Mouse (Mus musculus) liver, embryonic 11.5 days (tissue): ENCODE results near the gene Pitpnm1. TPM values are rescaled to one million over a fixed set of nuclear protein-coding genes. Genes with fewer than 3 reads are reported as not detected.
"Not testable (repeated sequence)": the region's sequence is repeated elsewhere in the genome, so short reads cannot be mapped to it uniquely, and the experiment has no call there.

Experiments used
- ATAC-seq: fragments of 200-750 bp; cut with Nextera tagmentation; replicated peaks from 2 replicates; pipeline ENCODE4 v1.8.0; 2017; ENCODE audit warnings: moderate number of reproducible peaks, mild to moderate bottlenecking, moderate TSS enrichment, moderate library complexity; ENCODE audit not compliant: low FRiP score
- DNase-seq: peaks from one replicate; pipeline ENCODE4 v3.0.0-alpha.2; 2017; ENCODE audit warnings: low spot score
- H3K27ac ChIP-seq: fragments of 300-500 bp; sonication (generic); 2 replicates; pipeline ENCODE4 v1.5.1; 2014; ENCODE audit warnings: mild to moderate bottlenecking, low read depth, low read length, control low read depth
- H3K27me3 ChIP-seq: fragments of 300-500 bp; sonication (generic); replicated peaks from 2 replicates; pipeline ENCODE4 v1.6.1; 2014; ENCODE audit warnings: low read length, mixed read lengths; ENCODE audit not compliant: control insufficient read depth, insufficient read depth
- H3K36me3 ChIP-seq: fragments of 300-500 bp; sonication (generic); 2 replicates; pipeline ENCODE4 v1.6.1; 2014; ENCODE audit warnings: mild to moderate bottlenecking, low read length, moderate library complexity, mixed read lengths; ENCODE audit not compliant: control insufficient read depth, insufficient read depth
- H3K4me1 ChIP-seq: fragments of 300-500 bp; sonication (generic); replicated peaks from 2 replicates; pipeline ENCODE4 v1.6.1; 2014; ENCODE audit warnings: low read length, mixed read lengths; ENCODE audit not compliant: control insufficient read depth, insufficient read depth
- H3K4me2 ChIP-seq: fragments of 300-500 bp; sonication (generic); 2 replicates; pipeline ENCODE4 v1.6.1; 2014; ENCODE audit warnings: mild to moderate bottlenecking, control low read depth, moderate library complexity
- H3K4me3 ChIP-seq: fragments of 300-500 bp; sonication (generic); 2 replicates; pipeline ENCODE4 v1.5.1; 2014; ENCODE audit warnings: low read depth, low read length, control low read depth
- H3K9ac ChIP-seq: fragments of 300-500 bp; sonication (generic); 2 replicates; pipeline ENCODE4 v1.6.1; 2014; ENCODE audit warnings: low read depth, low read length, control low read depth
- H3K9me3 ChIP-seq: fragments of 300-500 bp; sonication (generic); 2 replicates; pipeline ENCODE4 v1.6.1; 2016; ENCODE audit warnings: low read length, inconsistent platforms, mixed read lengths; ENCODE audit not compliant: control insufficient read depth
- WGBS: fragments of 180-500 bp; shearing (Covaris S2); extraction: QIAGEN DNeasy Blood & Tissue Kit; methylation state at CpG from one replicate; pipeline ENCODE4 v1.1.7; 2014; 5-methylcytosine and 5-hydroxymethylcytosine counted together
- polyA plus RNA-seq: library from polyadenylated mRNA; unstranded; fragments of >200 nt; fragmentation: Nextera tagmentation; extraction: Ambion mirVana; gene quantifications from 2 replicates; pipeline ENCODE4 v1.2.1, GENCODE M21; 2014

Gene Pitpnm1
- polyA plus RNA-seq, 1 experiment from 2014 or later = 8.0 TPM

- DNase-seq = no peak
- no peak overlapping the region for H3K9ac ChIP-seq
Observed at GRCm38 (mm10) chr19:4056727-4057126, 43.1 kb upstream of the Pitpnm1 start.

GRCm38 (mm10) chr19:4057389-4057788 is 42.4 kb upstream of the Pitpnm1 start:
- Histone ChIP-seq H3K27me3 (no peaks in the 10 kb centered on the region), H3K4me1 (peaks cover 29% of the 10 kb centered on the region), H3K9me3 (no peaks in the 10 kb centered on the region), H3K36me3 (no peaks in the 10 kb centered on the region), H3K4me3 (no peak overlapping the region), H3K9ac (no peak overlapping the region), H3K4me2 (no peak overlapping the region), H3K27ac (no peak overlapping the region)
- DNase-seq (no peak), ATAC-seq (no peak)
- 84% methylated on average over 13 of the region's 13 CpGs for WGBS

More at GRCm38 (mm10) chr19:4056727-4057126, 43.1 kb upstream of the Pitpnm1 start:
- Histone ChIP-seq H3K36me3 (no peaks in the 10 kb centered on the region), H3K4me3 (no peak overlapping the region), H3K27ac (no peak overlapping the region), H3K9me3 (no peaks in the 10 kb centered on the region), H3K4me1 (peaks cover 29% of the 10 kb centered on the region), H3K27me3 (no peaks in the 10 kb centered on the region), H3K4me2 (no peak overlapping the region)
- 63% methylated on average over 4 of the region's 4 CpGs for WGBS
- no peak for ATAC-seq

GRCm38 (mm10) chr19:4057962-4058361 is 41.8 kb upstream of the Pitpnm1 start:
- Histone ChIP-seq H3K9me3 (no peaks in the 10 kb centered on the region), H3K27ac (no peak overlapping the region), H3K27me3 (no peaks in the 10 kb centered on the region), H3K4me2 (no peak overlapping the region), H3K9ac (no peak overlapping the region), H3K4me3 (no peak overlapping the region), H3K4me1 (peaks cover 29% of the 10 kb centered on the region), H3K36me3 (no peaks in the 10 kb centered on the region)
- WGBS = 91% methylated on average over 7 of the region's 7 CpGs
- no peak for DNase-seq
- no peak for ATAC-seq

GRCm38 (mm10) chr19:4058581-4058980 is 41.2 kb upstream of the Pitpnm1 start:
- Histone ChIP-seq H3K9me3 (no peaks in the 10 kb centered on the region), H3K27me3 (no peaks in the 10 kb centered on the region), H3K4me2 (peak overlapping the region; percentile 65), H3K4me1 (peaks cover 29% of the 10 kb centered on the region), H3K36me3 (no peaks in the 10 kb centered on the region), H3K9ac (peak overlapping the region; percentile 64), H3K27ac (peak overlapping the region; percentile 79), H3K4me3 (peak overlapping the region; percentile 33)
- WGBS = 85% methylated on average over 5 of the region's 5 CpGs
- no peak for ATAC-seq
- no peak for DNase-seq

- Histone ChIP-seq H3K4me1 (peaks cover 29% of the 10 kb centered on the region), H3K4me2 (peak within 1 kb of the TSS; percentile 65), H3K9ac (peak within 1 kb of the TSS; percentile 64), H3K9me3 (no peaks in the 10 kb centered on the region), H3K4me3 (peak within 1 kb of the TSS; percentile 33), H3K27me3 (no peaks in the 10 kb centered on the region), H3K27ac (peak within 1 kb of the TSS; percentile 79), H3K36me3 (no peaks in the 10 kb centered on the region)
- 45% methylated on average over 15 of the region's 15 CpGs for WGBS
- ATAC-seq (peak; percentile 95), DNase-seq (no peak)
Observed at GRCm38 (mm10) chr19:4059069-4059740, 40.6 kb upstream of the Pitpnm1 start, which contains the start of gene Gstp3. Gstp3 (minus strand) TSS chr19:4059569.

GRCm38 (mm10) chr19:4060044-4060898 is 39.5 kb upstream of the Pitpnm1 start:
- ATAC-seq, DNase-seq, H3K9me3 ChIP-seq, H3K4me3 ChIP-seq, H3K4me2 ChIP-seq, H3K27me3 ChIP-seq, H3K36me3 ChIP-seq, H3K9ac ChIP-seq: not testable (repeated sequence)
- Histone ChIP-seq H3K27ac (peak overlapping the region; percentile 79; the same call in 1 of the 2 replicates), H3K4me1 (peaks cover 29% of the 10 kb centered on the region)
- 84% methylated on average over 8 of the region's 8 CpGs for WGBS

GRCm38 (mm10) chr19:4060899-4061465 is 38.8 kb upstream of the Pitpnm1 start:
- peaks cover 22% of the 10 kb centered on the region for H3K4me1 ChIP-seq
- H3K27ac ChIP-seq = no peak overlapping the region

GRCm38 (mm10) chr19:4063357-4063756 is 36.4 kb upstream of the Pitpnm1 start:
- H3K4me3 ChIP-seq, ATAC-seq, H3K27me3 ChIP-seq, H3K9ac ChIP-seq, H3K36me3 ChIP-seq, H3K9me3 ChIP-seq, DNase-seq, H3K27ac ChIP-seq, H3K4me2 ChIP-seq: not testable (repeated sequence)
- peaks cover 15% of the 10 kb centered on the region for H3K4me1 ChIP-seq
- WGBS = 64% methylated on average over 2 of the region's 4 CpGs

More at GRCm38 (mm10) chr19:4060899-4061465, 38.8 kb upstream of the Pitpnm1 start:
- Histone ChIP-seq H3K9me3 (no peaks in the 10 kb centered on the region), H3K36me3 (no peaks in the 10 kb centered on the region), H3K4me3 (no peak overlapping the region), H3K4me2 (no peak overlapping the region), H3K9ac (no peak overlapping the region), H3K27me3 (no peaks in the 10 kb centered on the region)
- WGBS = 80% methylated on average over 6 of the region's 6 CpGs
- DNase-seq (no peak), ATAC-seq (no peak)
